Mouse (Mus musculus) kidney, adult 9 months (tissue): Measurements from ENCODE around the gene Fam45a.
"Not testable (repeated sequence)": the region's sequence is repeated elsewhere in the genome, so short reads cannot be mapped to it uniquely, and the experiment has no call there.

Experiments
- DNase-seq: peaks from one replicate; pipeline ENCODE4 v3.0.0; 2022

The Fam45a gene

DNA sequence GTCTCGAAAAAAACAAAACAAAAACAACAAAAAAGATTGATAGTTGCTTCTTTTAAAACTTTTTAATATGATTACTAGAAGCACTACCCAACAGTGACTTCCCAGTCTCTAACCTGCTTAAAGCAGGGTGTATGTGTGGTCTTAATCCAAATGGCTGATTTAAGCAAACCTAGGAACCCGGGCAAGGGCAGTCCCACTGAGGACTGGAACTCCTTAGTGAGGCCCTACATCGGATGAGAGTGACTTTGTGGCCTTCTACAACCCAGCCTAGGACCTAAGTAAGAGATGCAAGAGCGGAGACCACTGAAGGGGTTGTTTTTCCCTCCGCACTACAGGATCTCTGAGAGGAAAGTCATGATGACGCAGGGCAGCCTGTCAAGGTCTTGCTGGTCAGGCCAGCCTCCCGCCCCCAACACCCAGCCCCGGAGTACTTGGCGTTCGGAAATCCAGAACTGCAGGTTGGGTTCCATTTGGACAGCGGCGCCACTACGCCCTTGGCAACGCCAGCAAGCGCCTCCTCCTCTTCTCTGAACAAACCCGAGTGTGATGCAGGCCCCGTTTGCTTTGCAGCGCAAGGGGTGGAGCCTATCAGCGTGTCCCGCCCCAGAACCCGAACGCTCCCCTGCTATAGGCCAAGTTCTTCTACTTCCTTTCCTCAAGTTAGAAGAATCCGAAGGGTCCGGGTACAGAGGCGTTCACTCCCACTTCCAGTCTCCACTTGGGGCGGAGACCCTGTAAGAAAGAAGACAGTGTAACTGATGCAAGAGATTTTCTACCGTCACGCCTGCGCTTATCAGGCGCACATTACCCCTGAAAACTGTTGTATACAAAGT, 49.7 kb downstream of the Fam45a start, which contains the start of gene Sfxn4:
TSS of gene Sfxn4 (minus strand) at position 612 of the 833 bp plus-strand sequence.
- DNase-seq: peak; percentile 97

GRCm38 (mm10) chr19:60866169-60866568, 54.8 kb downstream of the Fam45a start:
- not testable (repeated sequence) for DNase-seq

GRCm38 (mm10) chr19:60870489-60870888, 59.1 kb downstream of the Fam45a start:
- DNase-seq: no peak

DNA sequence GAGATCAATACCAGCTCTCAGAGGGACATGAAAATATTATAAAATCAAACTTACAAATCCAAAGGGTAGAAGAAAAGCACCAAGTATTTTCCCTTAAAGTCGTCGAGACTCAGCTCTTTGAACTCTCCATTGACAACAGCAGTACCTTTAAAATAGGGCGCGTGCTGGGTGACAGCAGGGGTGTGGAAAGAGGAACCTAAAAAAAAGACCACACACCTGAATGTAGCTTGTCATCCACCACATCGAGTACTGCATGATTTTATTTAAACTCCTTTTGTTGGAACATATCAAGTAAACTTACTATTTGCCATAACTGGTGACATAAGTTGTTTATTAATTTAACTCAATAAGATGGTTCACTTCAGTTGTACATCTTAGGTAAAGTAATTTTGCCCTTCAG, 60.0 kb downstream of the Fam45a start:
- DNase-seq: no peak

- no peak for DNase-seq
Measured at GRCm38 (mm10) chr19:60872272-60872671, 60.9 kb downstream of the Fam45a start.

DNA sequence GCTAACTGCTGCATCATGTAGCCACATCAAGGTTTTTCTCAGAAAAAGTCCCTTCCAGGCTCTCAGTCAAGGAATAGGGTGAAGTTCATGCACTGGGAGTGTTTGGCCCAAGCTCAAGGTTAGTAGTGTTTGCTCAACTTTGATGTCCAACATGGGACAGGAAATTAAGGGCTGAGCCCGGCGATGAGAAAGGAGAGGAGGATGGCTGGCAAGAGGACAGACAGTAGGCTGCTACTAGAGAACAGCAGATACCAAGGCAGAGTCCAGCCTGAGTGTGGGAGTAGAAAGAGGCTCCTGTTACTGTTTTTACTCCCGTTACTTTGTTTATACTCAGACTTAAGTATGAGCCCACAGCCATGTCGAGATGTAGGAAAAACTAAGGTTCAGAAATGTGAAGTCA, 62.1 kb downstream of the Fam45a start:
- peak; percentile 38 for DNase-seq

DNA sequence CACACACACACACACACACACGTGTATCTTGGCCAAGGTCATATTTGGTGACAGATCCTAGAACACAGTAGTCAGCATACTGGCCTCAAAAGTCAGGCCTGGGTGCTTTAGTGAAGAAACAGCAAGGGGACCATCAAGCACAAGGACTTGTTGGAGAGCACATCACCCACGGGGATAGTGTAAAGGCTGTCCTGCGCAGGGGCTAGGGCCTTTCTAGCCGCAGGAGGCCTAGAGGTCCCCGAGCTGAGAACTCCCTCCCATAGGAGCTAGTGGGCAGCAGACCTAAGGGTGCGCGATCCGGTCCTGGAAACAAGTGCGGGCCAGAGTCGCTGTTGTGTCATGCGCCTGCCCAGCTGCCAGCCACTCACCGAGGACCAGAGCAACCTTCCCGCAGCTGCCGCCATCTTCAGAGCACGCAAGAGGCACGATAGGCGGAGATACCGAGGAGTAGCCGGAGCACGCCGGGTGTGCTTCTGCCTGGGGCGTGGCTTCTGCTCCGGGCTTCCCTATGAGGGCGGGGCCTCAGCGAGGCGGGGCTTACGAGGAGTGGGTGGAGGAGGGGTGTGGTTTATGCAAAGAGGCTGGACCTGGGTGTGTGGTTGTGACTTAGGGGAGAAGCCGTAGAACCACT, 62.8 kb downstream of the Fam45a start, which contains the start of gene Prdx3:
TSS of gene Prdx3 (minus strand) at position 493 of the 631 bp plus-strand sequence.
- peak; percentile 99 for DNase-seq

GRCm38 (mm10) chr19:60883129-60883528, 71.7 kb downstream of the Fam45a start:
- peak; percentile 74 for DNase-seq
